Comparison of ENCODE assay signal across 23 mouse cellular contexts in the genomic region with DNA sequence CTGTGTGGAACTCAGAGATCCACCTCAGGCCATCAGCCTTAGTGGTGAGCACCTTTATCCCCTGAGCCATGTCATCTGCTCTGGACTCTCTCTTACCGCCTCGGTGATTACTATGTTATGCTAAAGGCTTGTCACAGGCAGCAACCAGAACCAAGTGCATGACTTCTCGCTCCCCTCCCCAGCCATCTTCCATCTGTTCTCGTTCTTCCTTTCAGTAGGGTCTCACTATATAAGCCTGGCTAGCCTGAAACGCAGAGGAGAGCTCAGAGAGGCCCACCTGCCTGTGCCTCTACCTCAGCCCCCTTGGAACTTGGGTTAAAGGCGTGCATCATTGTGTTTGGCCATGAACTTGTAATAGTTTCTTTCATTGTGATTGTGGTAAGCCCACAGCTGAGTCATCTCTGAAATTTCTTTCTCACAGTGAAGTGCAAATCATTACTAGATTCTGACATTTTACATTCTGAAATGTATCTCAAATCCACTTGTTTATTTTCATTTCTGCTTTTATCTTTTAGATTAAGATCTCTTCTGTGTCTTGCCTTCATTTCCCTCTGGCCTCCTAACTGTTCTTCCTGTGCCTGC.
"Had no signal": no experiment of that assay in that cellular context is flagged by ENCODE, and none has a peak within 500 bp of the region (broad histone marks: within the 10 kb centered on the region; RNA-seq: fewer than 3 reads in every experiment).

No protein-coding gene starts in this region.

- H3K27me3 ChIP-seq: limb, embryonic 13.5 days; liver, embryonic 12.5 days; liver, embryonic 15.5 days; lung, embryonic 15.5 days; megakaryocyte, embryonic 14.5 days; midbrain, embryonic 13.5 days; neural tube, embryonic 13.5 days had no signal

- DNase-seq: kidney, postnatal 25 days; layer of hippocampus, postnatal 36 days; liver; lung, adult 18-20 months; lung, postnatal 10 days; lung, postnatal 36 days; right cerebral cortex, postnatal 14 days; right cerebral cortex, postnatal 4 days; thymus, adult 2 months; thymus, postnatal 14 days; thymus, postnatal 4 days had no signal

- H3K9me3 ChIP-seq: limb, embryonic 10.5 days; limb, embryonic 13.5 days; liver, embryonic 12.5 days; liver, embryonic 15.5 days; lung, embryonic 15.5 days; megakaryocyte, embryonic 14.5 days; midbrain, embryonic 10.5 days; midbrain, embryonic 13.5 days; neural tube, embryonic 13.5 days had no signal

- H3K4me1 ChIP-seq: limb, embryonic 10.5 days; limb, embryonic 13.5 days; liver, embryonic 12.5 days; liver, embryonic 15.5 days; lung, embryonic 15.5 days; midbrain, embryonic 10.5 days; midbrain, embryonic 13.5 days; neural tube, embryonic 13.5 days had no signal

- H3K27ac ChIP-seq: kidney, postnatal 0 days; limb, embryonic 10.5 days; limb, embryonic 13.5 days; liver, embryonic 12.5 days; liver, embryonic 15.5 days; lung, embryonic 15.5 days; midbrain, embryonic 10.5 days; midbrain, embryonic 13.5 days; neural tube, embryonic 13.5 days; stomach, postnatal 0 days had no signal

- H3K4me3 ChIP-seq: limb, embryonic 10.5 days; limb, embryonic 13.5 days; liver, embryonic 12.5 days; liver, embryonic 15.5 days; lung, embryonic 15.5 days; megakaryocyte, embryonic 14.5 days; midbrain, embryonic 10.5 days; midbrain, embryonic 13.5 days; myocyte; neural tube, embryonic 13.5 days had no signal

- H3K36me3 ChIP-seq: lung, embryonic 15.5 days had no signal
